Mouse (Mus musculus) kidney, adult 11 months (tissue): ENCODE data around the gene Rbm44.

Source experiments
- DNase-seq: peaks from one replicate; pipeline ENCODE4 v3.0.0; 2022

The Rbm44 gene

DNA sequence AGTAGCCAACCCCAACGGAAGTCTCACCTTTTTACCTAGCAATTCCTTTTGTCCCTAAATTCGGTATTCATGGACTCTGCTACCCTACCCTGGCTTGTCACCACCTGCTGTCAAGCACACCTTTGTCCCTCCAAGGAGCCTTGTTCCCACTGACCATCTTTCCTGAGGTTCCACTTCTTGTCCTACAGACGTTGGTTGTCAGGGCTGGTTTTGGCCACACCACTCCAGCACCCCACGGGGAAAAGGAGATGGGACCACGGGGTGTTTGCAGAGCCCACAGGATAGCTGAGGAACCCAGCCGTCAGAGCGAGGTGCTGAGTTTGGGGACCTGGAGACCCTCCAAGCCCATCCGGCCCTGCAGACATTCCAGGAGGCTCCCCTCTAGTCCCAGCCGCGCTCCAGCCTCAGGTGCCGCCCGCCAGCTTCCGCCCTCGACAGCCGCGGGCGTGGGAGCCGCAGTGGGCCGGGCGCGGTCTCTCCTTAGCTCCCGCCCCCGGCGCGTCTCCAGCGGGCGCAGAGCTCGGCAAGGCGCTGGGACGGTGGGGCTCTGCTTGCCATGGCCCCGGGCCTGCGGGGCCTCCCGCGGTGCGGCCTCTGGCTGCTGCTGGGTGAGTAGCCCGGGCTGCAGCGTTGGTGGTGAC lies 34.8 kb downstream of the Rbm44 start, which contains the start of gene Ramp1:
TSS of gene Ramp1 (plus strand) at position 290 of the 641 bp plus-strand sequence.
- DNase-seq, result no peak

GRCm38 (mm10) chr1:91180174-91180565 lies 35.3 kb downstream of the Rbm44 start:
- no peak for DNase-seq

DNA sequence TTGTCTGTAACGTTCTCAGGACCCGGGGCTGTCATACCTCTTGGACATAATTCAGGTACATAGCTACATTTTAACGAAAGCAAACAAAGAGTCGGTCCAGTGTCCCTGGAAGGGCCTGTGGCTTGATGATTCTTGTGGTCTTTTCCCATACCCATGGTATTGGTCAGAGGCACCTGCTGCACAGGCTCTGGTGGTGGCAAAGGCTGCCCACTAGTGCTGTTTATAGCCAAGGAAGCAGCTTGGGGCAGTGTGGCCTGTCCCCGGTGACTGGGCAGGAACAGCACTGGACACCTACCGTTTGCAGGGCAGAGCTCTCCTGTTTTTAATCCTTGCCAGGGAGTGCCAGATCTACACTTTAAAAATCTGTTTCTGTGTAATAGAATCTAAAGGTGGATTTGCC lies 35.8 kb downstream of the Rbm44 start:
- DNase-seq, result no peak

- no peak for DNase-seq
Measured at GRCm38 (mm10) chr1:91181261-91181660, 36.4 kb downstream of the Rbm44 start.

DNA sequence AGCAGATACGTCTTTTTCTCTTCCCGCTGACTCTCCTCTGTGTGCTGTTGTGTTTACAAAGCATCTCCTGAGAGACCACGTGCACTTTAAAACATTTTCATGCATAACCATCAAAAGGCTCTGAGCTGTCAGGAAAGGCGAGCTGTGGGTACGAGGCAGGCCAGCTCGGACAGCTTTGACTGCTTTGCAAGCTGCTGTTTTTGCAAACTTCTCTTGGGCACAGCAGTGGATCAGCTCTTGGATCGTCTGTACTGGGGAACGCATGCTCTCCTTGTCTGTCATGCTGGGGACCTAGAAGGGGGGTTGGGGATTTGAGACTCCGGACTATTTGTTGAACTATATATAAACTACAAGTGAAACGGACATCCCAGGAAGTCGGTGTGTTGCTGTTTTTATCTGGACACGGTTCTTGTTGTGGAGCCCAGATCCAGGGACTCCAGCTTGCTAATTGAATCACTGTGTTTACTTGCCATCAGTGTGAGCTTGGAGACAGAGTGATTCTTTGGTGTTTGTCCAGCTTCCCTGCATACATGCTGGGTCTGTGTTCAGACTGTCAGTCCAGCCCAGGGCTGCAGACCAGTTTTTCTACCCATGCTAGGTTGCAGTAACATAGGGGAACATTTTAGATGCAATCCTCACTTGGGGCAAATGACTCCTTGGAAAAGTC lies 37.0 kb downstream of the Rbm44 start:
- no peak for DNase-seq

DNA sequence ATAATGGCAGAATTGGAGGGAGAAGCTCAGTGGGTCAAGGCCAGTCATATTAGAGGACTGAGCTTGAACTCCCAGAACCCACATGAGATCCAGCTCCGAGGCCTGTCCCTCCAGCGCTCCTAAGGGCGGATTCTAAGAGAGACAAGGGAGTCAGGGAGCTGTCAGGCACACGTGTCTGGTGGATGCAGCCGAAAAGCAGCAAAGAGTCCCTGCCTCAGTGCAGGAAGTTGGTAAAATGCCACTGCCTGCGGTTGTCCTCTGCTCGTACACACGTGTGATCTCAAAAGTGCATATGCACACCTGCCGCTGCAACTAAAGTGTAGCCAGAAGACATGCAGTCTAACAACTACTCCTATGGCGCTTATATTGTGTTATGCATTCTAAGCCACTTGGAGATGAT lies 38.4 kb downstream of the Rbm44 start:
- no peak for DNase-seq

- DNase-seq, result no peak
Measured at GRCm38 (mm10) chr1:91186677-91187076, 41.8 kb downstream of the Rbm44 start.

- no peak for DNase-seq
Measured at GRCm38 (mm10) chr1:91187315-91187714, 42.4 kb downstream of the Rbm44 start.

GRCm38 (mm10) chr1:91187786-91188640 lies 43.1 kb downstream of the Rbm44 start:
- no peak for DNase-seq

- no peak for DNase-seq
Measured at GRCm38 (mm10) chr1:91188851-91189460, 44.1 kb downstream of the Rbm44 start.

DNA sequence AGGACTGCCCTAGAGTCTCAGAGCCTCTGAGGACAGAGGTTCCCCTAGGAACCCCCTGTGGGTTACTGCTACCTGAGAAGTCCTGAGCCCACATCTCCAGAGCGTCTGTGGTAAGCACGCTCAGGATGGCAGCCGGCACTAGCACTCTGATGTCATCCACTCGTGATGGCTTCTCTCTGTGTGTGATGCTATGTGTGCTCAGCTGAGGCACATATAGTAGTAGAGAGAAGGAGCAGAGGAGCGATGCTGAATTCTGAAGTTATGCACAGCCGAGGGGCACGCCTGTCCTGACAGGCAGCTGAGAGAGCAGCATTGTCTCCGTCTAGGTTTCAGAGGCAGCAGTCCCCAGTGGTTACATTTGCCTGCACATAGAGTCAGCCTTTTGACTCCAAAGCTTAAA lies 47.3 kb downstream of the Rbm44 start:
- DNase-seq, result no peak

GRCm38 (mm10) chr1:91193242-91193641 lies 48.4 kb downstream of the Rbm44 start:
- no peak for DNase-seq

- DNase-seq, result no peak
Measured at GRCm38 (mm10) chr1:91193680-91194079, 48.8 kb downstream of the Rbm44 start.

DNA sequence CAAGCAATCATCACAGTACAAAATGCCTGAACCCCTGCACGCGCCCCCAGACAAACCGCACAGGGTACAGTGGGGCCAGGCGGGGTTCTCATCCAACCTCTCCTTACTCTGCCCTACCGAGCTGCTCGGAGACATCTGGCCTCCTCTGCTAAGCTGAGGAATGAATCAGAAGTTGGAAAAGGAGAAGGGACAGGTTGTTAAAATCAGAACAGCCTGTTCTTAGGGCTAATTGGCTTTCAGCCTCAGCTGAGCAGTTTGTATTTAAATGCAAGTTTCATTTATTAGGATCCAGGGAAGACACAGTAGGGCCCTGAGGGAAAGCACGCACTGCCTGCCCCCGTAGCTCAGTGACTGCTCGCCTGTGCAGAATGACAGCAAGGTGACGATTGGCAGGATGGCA lies 54.9 kb downstream of the Rbm44 start:
- DNase-seq, result no peak

GRCm38 (mm10) chr1:91201122-91201521 lies 56.2 kb downstream of the Rbm44 start:
- DNase-seq, result no peak

- no peak for DNase-seq
Measured at GRCm38 (mm10) chr1:91204221-91204765, 59.4 kb downstream of the Rbm44 start.

DNA sequence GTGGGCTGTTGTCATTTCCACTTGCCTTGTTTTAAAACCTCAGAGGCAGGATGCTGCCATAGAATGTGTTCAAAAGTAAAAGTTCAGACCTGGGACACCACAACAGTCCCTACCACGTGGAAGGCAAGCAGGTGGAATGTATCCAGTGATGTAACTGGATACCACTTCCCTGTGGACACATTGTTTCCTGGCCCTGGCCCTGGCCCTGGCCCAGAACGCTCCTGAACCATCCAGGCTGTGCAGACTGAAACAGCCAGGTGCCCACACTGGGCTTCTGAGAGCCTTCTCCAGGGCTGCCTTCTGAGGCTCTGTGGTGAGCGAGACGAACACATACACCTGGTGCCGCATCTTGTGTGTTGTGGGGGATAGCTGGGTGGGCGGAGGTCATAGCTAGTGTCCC lies 60.8 kb downstream of the Rbm44 start:
- no peak for DNase-seq

DNA sequence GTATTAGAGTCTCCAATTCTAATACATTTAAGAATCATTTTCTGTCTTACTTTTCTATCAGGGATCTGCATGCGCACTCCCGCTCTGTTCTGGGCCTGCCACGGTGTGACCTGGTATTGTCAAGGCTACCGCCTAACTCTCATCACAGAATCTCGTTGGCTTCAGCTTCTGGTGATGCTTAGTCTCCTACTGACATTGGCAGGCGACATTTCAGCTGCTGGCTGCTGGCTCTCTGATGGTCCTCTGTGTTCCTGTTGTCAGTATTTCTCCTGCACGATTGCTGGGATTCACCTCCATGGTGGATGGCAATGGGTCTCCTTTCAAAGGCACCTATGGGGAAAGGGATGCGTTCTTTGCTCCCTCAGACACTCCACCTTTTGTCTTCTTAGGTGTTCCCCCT lies 61.4 kb downstream of the Rbm44 start:
- no peak for DNase-seq

- no peak for DNase-seq
Measured at GRCm38 (mm10) chr1:91206873-91207272, 62.0 kb downstream of the Rbm44 start.

DNA sequence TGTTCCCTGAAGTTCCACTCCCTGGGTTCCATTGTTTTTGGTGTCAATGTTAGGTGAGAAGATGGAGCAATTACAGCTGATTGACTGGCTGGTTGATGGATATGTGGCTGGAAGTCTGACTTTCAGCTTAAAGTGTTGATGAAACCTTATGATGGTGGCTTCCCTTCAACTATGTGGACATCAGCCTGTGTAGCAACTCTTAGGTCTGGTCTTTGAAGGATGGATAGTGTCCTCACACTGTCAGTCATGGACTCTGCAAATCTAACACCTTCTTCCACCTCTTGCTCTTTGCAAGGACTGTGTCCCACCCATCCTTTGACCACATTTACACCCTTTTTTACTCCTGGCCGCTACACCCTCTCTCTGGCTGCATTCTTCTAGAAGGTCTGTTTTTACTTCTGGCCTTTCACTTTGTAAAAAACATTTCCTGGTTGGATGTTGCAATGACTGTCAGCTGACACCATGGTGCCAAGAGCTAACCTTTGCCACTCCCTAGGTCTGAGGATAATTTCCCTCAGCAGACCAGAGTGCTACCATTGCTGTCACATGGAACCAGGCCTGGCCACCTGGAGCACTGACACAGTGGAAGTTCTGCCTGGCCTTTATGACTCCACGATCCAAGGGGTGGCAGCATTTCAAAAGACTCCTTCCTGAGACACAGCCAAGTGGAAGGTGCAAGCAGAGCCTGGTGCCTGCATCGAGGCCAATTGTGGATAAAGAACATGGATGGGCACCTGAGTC lies 62.6 kb downstream of the Rbm44 start:
- DNase-seq, result no peak

GRCm38 (mm10) chr1:91209343-91209742 lies 64.5 kb downstream of the Rbm44 start:
- no peak for DNase-seq

DNA sequence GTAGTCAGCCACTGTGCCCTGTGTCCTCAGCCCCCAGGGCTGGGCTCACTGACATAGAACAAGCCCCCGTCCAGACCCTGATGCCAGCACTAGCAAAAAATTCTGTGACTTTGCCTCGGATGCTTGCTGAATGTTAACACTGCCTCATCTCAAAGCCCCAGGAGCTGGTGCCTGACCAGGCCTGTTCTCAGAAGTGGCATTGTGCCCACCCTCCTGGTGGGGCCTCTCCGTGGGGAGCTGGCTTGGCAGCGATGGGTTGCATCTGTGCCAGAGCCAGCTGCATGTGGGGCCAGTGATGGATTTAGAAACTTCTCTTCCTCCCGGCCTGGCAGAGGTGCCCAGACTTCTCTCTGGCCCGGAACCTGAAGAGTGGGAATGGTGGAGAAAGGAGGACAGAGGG lies 64.9 kb downstream of the Rbm44 start:
- DNase-seq, result no peak
